ENCODE assay signal across 8 mouse cellular contexts in the genomic region with DNA sequence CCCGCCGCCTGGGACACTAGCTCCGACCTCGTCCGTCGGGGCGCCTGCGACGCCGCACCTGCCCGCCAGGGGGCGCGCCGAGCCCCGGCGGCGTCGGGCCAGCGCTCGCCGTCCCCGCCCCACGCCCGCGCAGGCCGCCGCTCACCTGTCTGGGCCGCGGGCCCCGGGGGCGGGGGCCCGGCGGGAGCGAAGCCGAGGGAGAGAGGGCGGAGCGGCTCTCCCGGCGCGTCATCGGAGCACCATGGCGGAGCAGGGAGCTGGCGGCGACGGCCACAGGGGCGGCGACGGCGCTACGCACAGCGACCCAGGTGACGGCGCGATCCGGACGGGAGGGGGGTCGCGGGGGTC. TPM values are rescaled to one million over a fixed set of nuclear protein-coding genes. Genes with fewer than 3 reads are reported as not detected.
A peak's percentile ranks its signal among the peaks of the same experiment; 100 is the strongest.
DNase-seq lines count a peak whose midpoint lies in the region; ATAC-seq and TF ChIP-seq lines count a peak whose summit lies in the region.

No protein-coding gene starts in this region.

- H3K27ac ChIP-seq in ES-E14 (ENCODE audit: insufficient read depth, low read depth, low read length, poor library complexity, severe bottlenecking) = peak overlapping the region; percentile 46
- no peak overlapping the region; the same call in 1 of the 2 replicates for H3K27ac ChIP-seq in bone marrow, adult 2 months (ENCODE audit: control insufficient read depth, insufficient read depth, low read depth, low read length, poor library complexity)
- peak overlapping the region; percentile 96 for H3K27ac ChIP-seq in layer of hippocampus, adult 2 months

- H3K9me3 ChIP-seq in ES-E14 (ENCODE audit: control insufficient read depth, insufficient read depth, low read depth, low read length) = no peaks in the 10 kb centered on the region

- 1% methylated on average over 57 of the region's 58 CpGs for WGBS in bone marrow, adult 2 months

- peak; percentile 46; the same call in 1 of the 2 replicates for TF ChIP-seq CTCF in bone marrow, adult 2 months (IDR thresholded peaks at IDR 0.05; ENCODE audit: control insufficient read depth, insufficient read depth, low read length)
- TF ChIP-seq CTCF in layer of hippocampus, adult 2 months (conservative IDR thresholded peaks at IDR 0.05) = peak; percentile 59

- no peak; the same call in 1 of the 2 replicates for TF ChIP-seq POLR2A in bone marrow, adult 2 months (IDR thresholded peaks at IDR 0.05; ENCODE audit: borderline replicate concordance, control insufficient read depth, low read depth, low read length)

- in situ Hi-C loops in ES-E14 (cut with MboI; ENCODE audit: low sequenced_read_pairs in 2 of 2, unreplicated experiment in 2 of 2) = no loop called here

- peak; percentile 77 for ATAC-seq in erythroid progenitor cell, adult 5-6 weeks (replicated peaks; ENCODE audit: low FRiP score, poor library complexity, severe bottlenecking)

- peak overlapping the region; percentile 89 for H3K9ac ChIP-seq in ES-E14 (ENCODE audit: insufficient read depth, low read depth, low read length, poor library complexity, severe bottlenecking)

- no peaks in the 10 kb centered on the region for H3K36me3 ChIP-seq in ES-E14 (ENCODE audit: control insufficient read depth, insufficient read depth, low read length, poor library complexity, severe bottlenecking)

- H3K4me1 ChIP-seq in ES-E14 (ENCODE audit: control insufficient read depth in 2 of 2, insufficient read depth in 2 of 2, low read length in 2 of 2, poor library complexity in 1 of 2) = peaks cover 5 to 8% of the 10 kb centered on the region in 2 experiments
- peaks cover 2% of the 10 kb centered on the region; the same call in 1 of the 2 replicates for H3K4me1 ChIP-seq in bone marrow, adult 2 months (ENCODE audit: control insufficient read depth, insufficient read depth, low read length)

- DNase-seq in ES-E14 (ENCODE audit: low read depth, low spot score) = no peak
- peak; percentile 60 for DNase-seq in heart, postnatal 4 days
- DNase-seq in layer of hippocampus, adult 2 months (ENCODE audit: low spot score in 2 of 2) = peak in 1 of 2 experiments; percentile 57
- peak; percentile 79 for DNase-seq in lung, postnatal 36 days
- peak; percentile 71 for DNase-seq in retina, postnatal 7 days (ENCODE audit: low read depth, low spot score)
- DNase-seq in MN1 (ENCODE audit: low spot score) = no peak

- H3K4me3 ChIP-seq in ES-E14 (ENCODE audit: insufficient read depth in 1 of 2, low read depth in 1 of 2, low read length in 2 of 2, poor library complexity in 1 of 2, severe bottlenecking in 1 of 2) = peak overlapping the region; percentile 95 to 96
- H3K4me3 ChIP-seq in bone marrow, adult 2 months (replicated peaks; ENCODE audit: control insufficient read depth, low read depth, low read length) = peak overlapping the region; percentile 38
- H3K4me3 ChIP-seq in layer of hippocampus, adult 2 months = peak overlapping the region; percentile 74

TF ChIP-seq in ES-E14, 5 proteins besides CTCF, POLR2A, EP300 and RAD21:
- TF ChIP-seq CHD2 (IDR thresholded peaks at IDR 0.05; ENCODE audit: low read depth, low read length) (no peak), HCFC1 (IDR thresholded peaks at IDR 0.05; ENCODE audit: borderline replicate concordance, insufficient read depth, low read length) (no peak; the same call in 1 of the 2 replicates), ZNF384 (IDR thresholded peaks at IDR 0.05; ENCODE audit: low read depth, low read length) (no peak), ZC3H11A (IDR thresholded peaks at IDR 0.05; ENCODE audit: borderline replicate concordance, low read depth, low read length) (no peak), MAFK (IDR thresholded peaks at IDR 0.05; ENCODE audit: insufficient read depth, low read depth, low read length) (no peak)

RNA-seq across cellular contexts. Expression of a gene that starts 0.5 kb away (rescaled TPM):
- 35.2 and 49.6 TPM in 2 replicates for total RNA-seq in ES-E14 (2012; rRNA removed)
- polyA plus RNA-seq in bone marrow, adult 2 months (2011; ENCODE audit: insufficient read depth, insufficient read length, low replicate concordance, missing spikeins) = 17.3 and 18.4 TPM in 2 replicates
- 0.84 and 2.2 TPM in 2 replicates for total RNA-seq in erythroid progenitor cell, adult 5-6 weeks (2015; ENCODE audit: low replicate concordance)
- total RNA-seq in erythroid progenitor cell, adult 5-6 weeks (2017; ENCODE audit: low replicate concordance) = 1.0 and 4.8 TPM in 2 replicates
- total RNA-seq in heart, postnatal 4 days (2021) = 1 to 10 TPM; 9.1 to 9.7 TPM
- total RNA-seq in layer of hippocampus, adult 2 months (2021) = 100 to 1,000 TPM; 109 to 127 TPM

Comparison
In these comparisons a context has a peak if more than half of its experiments do, and no peak if none do; other contexts are left out.
1. DNase-seq: peak in heart, postnatal 4 days (single experiment), lung, postnatal 36 days (single experiment) and retina, postnatal 7 days (single experiment); none in ES-E14 (single experiment) and MN1 (single experiment).
2. H3K4me3 ChIP-seq: peak in every context shown above with its lines; median percentile 96 in ES-E14; 74 in layer of hippocampus, adult 2 months; 38 in bone marrow, adult 2 months.